Mouse (Mus musculus) c-Kit-positive CD71-positive TER-119-positive erythroid progenitor cells, embryonic 14.5 days (primary cell): Measurements from ENCODE around the gene Samd4b.

Source experiments
- DNase-seq: peaks from one replicate; pipeline ENCODE4 v3.0.0-alpha.2; 2013; ENCODE audit warnings: low spot score

Gene Samd4b

DNA sequence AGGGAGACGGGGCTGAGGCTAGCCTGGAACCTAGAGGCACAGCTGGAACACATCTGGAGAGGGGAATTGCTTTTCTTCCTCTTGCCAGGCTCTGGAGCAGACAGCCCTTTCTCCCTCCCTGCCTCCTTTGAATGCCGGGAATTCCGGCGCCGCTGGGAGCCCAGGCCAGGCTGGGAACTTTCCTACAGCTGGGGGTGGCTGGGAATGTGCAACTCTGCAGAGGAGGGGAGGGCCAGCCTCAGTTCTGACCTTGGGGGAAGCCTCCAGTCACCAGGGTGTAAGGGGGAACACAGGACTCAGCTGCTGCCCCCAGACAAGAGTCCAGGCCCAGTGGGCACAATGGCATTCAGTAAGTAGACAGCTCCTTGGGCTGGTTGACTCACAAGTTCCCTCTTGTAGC lies 241.0 kb downstream of the Samd4b start:
- no peak for DNase-seq

GRCm38 (mm10) chr7:28355221-28355620 lies 242.7 kb downstream of the Samd4b start:
- no peak for DNase-seq

DNA sequence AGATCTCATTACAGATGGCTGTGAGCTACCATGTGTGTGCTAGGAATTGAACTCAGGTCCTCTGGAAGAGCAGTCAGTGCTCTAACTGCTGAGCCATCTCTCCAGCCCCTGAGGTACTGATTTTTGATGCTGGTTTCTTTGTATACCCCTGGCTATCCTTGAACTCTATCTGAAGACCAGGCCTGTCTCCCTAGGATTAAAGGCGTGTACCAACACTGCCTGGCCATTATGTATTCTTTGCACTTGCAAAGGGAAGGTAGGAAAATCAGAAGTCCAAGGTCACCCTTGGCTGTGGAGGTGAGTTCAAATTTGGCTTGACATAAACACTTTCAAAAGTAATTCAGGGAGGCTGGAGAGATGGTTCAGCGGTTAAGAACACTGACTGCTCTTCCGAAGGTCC lies 243.3 kb downstream of the Samd4b start:
- no peak for DNase-seq

DNA sequence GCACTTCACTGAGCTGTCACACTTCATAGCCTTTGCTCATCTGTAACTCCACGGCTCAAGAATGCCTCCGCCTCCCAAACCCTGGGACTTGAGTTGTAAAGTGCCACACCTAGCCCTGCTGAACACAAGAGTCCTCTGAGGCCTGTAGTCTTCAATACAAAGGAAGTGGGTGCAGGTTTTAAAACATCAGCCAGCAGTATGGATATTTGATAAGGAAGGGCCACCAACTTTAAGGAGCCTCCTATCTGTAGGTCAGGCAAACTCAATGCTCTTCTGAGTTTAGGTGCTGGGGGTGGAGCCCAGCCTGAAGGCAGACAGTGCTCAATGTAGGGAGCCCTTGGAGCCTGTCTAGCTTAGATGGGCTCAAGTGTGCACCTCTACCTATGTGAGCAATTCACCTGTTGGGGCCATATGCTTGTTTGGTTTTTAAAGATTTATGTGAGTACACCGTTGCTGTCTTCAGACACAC lies 243.8 kb downstream of the Samd4b start:
- DNase-seq: no peak

DNA sequence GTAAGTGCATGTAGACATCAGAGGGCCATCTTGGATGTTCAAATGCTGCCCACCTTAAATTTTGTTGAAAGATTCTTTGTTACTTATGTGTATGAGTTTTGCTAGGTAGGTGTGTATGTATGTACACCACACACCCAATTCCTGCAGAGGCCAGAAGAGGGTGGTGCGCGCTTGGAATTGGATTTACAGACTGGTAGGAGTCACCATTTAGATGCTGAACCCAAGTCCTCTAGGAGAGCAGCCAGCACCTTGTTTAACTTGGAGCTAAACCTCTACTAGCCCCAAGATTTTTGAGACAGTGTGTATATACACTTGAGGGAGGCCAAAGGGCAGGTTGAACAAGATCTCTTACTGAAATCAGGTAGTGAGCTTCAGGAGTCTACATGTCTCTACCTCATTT lies 244.7 kb downstream of the Samd4b start:
- DNase-seq: no peak

DNA sequence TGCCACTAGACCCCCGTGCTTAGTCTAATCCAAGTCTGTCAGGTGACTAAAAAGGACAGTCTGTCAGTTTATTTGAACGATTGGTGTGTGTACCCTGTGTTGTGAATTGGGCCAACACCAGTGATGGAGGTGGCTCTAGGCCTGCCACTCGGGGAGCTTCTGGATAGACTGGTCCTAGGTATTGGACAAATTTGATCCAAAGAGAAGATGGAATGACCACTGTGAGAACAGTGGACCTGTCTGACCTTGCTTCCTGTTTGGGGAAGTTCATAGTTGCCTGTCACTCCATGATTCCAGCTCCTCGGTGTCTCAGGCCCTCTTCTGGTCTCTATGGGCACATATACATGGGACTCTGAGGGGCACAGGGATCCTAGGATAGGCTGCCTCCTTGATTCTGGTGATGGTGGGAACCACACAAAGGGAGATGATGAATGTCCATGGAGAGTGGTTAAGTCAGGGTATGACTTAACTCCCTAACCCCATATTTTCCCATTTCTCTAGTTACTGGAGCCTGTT lies 246.2 kb downstream of the Samd4b start:
- DNase-seq: no peak

GRCm38 (mm10) chr7:28350155-28350883 lies 247.6 kb downstream of the Samd4b start, which contains the start of gene Rps16:
Gene Rps16 (plus strand): TSS chr7:28350652.
- DNase-seq: peak; percentile 97
